Mouse (Mus musculus) hindbrain, embryonic 15.5 days (tissue): ENCODE measurements around the gene Cd164l2. TPM values are rescaled to one million over a fixed set of nuclear protein-coding genes. Genes with fewer than 3 reads are reported as not detected.

Source experiments
- ATAC-seq: fragments of 200-750 bp; cut with Nextera tagmentation; 2 replicates; pipeline ENCODE4 v1.8.0; 2017; ENCODE audit warnings: low read depth, moderate number of reproducible peaks, moderate TSS enrichment; ENCODE audit not compliant: low FRiP score
- H3K27ac ChIP-seq: fragments of 300-500 bp; sonication (generic); replicated peaks from 2 replicates; pipeline ENCODE4 v1.5.1; 2015; ENCODE audit warnings: mild to moderate bottlenecking, inconsistent platforms
- H3K27me3 ChIP-seq: fragments of 300-500 bp; sonication (generic); 2 replicates; pipeline ENCODE4 v1.6.1; 2015; ENCODE audit warnings: control low read depth, inconsistent platforms
- H3K36me3 ChIP-seq: fragments of 300-500 bp; sonication (generic); 2 replicates; pipeline ENCODE4 v1.6.1; 2015; ENCODE audit warnings: control low read depth, inconsistent platforms
- H3K4me1 ChIP-seq: fragments of 300-500 bp; sonication (generic); replicated peaks from 2 replicates; pipeline ENCODE4 v1.6.1; 2015; ENCODE audit warnings: control low read depth, inconsistent platforms
- H3K4me2 ChIP-seq: fragments of 300-500 bp; sonication (generic); 2 replicates; pipeline ENCODE4 v1.6.1; 2015; ENCODE audit warnings: moderate library complexity, mild to moderate bottlenecking, inconsistent platforms
- H3K4me3 ChIP-seq: fragments of 300-500 bp; sonication (generic); 2 replicates; pipeline ENCODE4 v1.5.1; 2015; ENCODE audit warnings: mild to moderate bottlenecking, inconsistent platforms
- H3K9ac ChIP-seq: fragments of 300-500 bp; sonication (generic); 2 replicates; pipeline ENCODE4 v1.6.1; 2015; ENCODE audit warnings: inconsistent platforms
- H3K9me3 ChIP-seq: fragments of 300-500 bp; sonication (generic); 2 replicates; pipeline ENCODE4 v1.6.1; 2016; ENCODE audit warnings: control low read depth, inconsistent platforms
- WGBS: fragments of 180-500 bp; shearing (Covaris S2); methylation state at CpG from one replicate; pipeline ENCODE4 v1.1.7; 2015; 5-methylcytosine and 5-hydroxymethylcytosine counted together
- polyA plus RNA-seq: library from polyadenylated mRNA; unstranded; fragments of >200 nt; fragmentation: Nextera tagmentation; extraction: Ambion mirVana; gene quantifications from 2 replicates; pipeline ENCODE4 v1.2.1, GENCODE M21; 2015

The Cd164l2 gene
- polyA plus RNA-seq, 1 experiment from 2014 or later, result 4.5 TPM

DNA sequence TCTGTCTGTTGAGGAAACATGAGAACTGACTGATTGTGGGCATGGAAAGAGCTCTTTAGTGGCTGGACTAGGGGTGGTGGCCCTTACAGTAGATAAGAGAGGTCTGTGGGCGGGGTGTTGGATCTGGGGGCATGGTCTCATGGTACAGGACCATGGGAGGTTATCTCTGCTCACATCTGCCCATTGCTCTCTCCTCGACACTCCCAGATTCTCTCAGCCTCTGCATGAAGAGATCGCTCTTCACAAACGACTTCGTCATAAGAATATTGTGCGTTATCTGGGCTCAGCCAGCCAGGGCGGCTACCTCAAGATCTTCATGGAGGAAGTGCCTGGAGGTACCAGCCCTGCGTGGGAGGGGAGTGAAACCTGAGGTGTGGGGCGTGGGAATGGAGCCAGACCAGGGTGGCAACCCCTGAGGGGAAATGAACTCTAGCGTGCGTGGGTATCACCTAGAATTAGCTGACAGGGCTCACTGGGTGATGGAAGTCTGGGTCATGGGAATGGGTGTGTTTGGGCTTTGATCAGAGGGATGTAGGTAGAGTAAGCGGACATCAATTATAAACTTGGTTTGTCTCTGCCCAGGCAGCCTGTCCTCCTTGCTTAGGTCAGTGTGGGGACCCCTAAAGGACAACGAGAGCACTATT lies 36.0 kb downstream of the Cd164l2 start:
- H3K27me3 ChIP-seq, result peaks cover 79% of the 10 kb centered on the region
- WGBS, result 84% methylated on average over 13 of the region's 13 CpGs
- no peak overlapping the region for H3K4me2 ChIP-seq
- peaks cover 8% of the 10 kb centered on the region for H3K4me1 ChIP-seq
- no peak overlapping the region for H3K27ac ChIP-seq
- no peaks in the 10 kb centered on the region for H3K9me3 ChIP-seq
- ATAC-seq, result no peak
- H3K36me3 ChIP-seq, result no peaks in the 10 kb centered on the region
- no peak overlapping the region for H3K4me3 ChIP-seq
- no peak overlapping the region for H3K9ac ChIP-seq

GRCm38 (mm10) chr4:133250609-133251008 lies 38.7 kb downstream of the Cd164l2 start:
- Histone ChIP-seq H3K9me3 (no peaks in the 10 kb centered on the region), H3K27me3 (peaks cover 64% of the 10 kb centered on the region), H3K4me3 (peak overlapping the region; percentile 29), H3K9ac (no peak overlapping the region), H3K27ac (no peak overlapping the region), H3K4me1 (peaks cover 8% of the 10 kb centered on the region), H3K36me3 (no peaks in the 10 kb centered on the region), H3K4me2 (peak overlapping the region; percentile 49)
- ATAC-seq, result no peak
- WGBS, result 4% methylated on average over 22 of the region's 22 CpGs

- Histone ChIP-seq H3K9me3 (no peaks in the 10 kb centered on the region), H3K27ac (no peak overlapping the region), H3K27me3 (peaks cover 65% of the 10 kb centered on the region), H3K4me1 (peaks cover 8% of the 10 kb centered on the region), H3K4me2 (peak overlapping the region; percentile 49), H3K4me3 (peak overlapping the region; percentile 29), H3K9ac (no peak overlapping the region), H3K36me3 (no peaks in the 10 kb centered on the region)
- 3% methylated on average over 31 of the region's 31 CpGs for WGBS
- no peak for ATAC-seq
Observed at GRCm38 (mm10) chr4:133251214-133251613, 39.3 kb downstream of the Cd164l2 start.

DNA sequence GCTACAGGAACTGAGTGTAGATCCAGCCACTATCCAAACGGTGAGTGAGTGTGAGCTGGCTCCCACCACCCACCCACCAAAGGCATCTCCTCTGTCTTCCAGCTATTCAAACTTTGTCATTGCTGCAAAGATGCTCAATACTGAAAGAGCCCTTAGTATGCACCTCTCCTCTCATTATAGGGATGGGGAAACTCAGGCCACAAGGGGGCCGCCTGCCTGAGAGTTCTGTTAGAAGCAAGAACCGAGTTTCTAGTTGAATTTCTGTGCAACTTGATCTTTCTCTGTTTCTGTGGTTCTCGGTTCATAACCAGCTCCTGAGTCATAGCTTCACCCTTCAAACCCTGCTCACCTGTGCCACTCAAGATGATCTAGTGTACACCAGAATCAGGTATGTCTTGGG lies 40.2 kb downstream of the Cd164l2 start:
- Histone ChIP-seq H3K27me3 (peaks cover 62% of the 10 kb centered on the region), H3K9me3 (no peaks in the 10 kb centered on the region), H3K4me3 (no peak overlapping the region), H3K9ac (no peak overlapping the region), H3K4me2 (no peak overlapping the region), H3K4me1 (peaks cover 8% of the 10 kb centered on the region), H3K27ac (no peak overlapping the region), H3K36me3 (no peaks in the 10 kb centered on the region)
- WGBS, result 46% methylated on average over 4 of the region's 4 CpGs
- no peak for ATAC-seq

GRCm38 (mm10) chr4:133253412-133253811 lies 41.5 kb downstream of the Cd164l2 start:
- no peak overlapping the region for H3K4me2 ChIP-seq
- no peak overlapping the region for H3K27ac ChIP-seq
- no peak for ATAC-seq
- H3K9me3 ChIP-seq, result no peaks in the 10 kb centered on the region
- 75% methylated on average over 12 of the region's 12 CpGs for WGBS
- H3K4me3 ChIP-seq, result no peak overlapping the region
- peaks cover 8% of the 10 kb centered on the region for H3K4me1 ChIP-seq
- no peaks in the 10 kb centered on the region for H3K36me3 ChIP-seq
- H3K9ac ChIP-seq, result no peak overlapping the region
- H3K27me3 ChIP-seq, result peaks cover 54% of the 10 kb centered on the region

- ATAC-seq, result no peak
- Histone ChIP-seq H3K27me3 (peaks cover 40% of the 10 kb centered on the region), H3K4me3 (no peak overlapping the region)
Observed at GRCm38 (mm10) chr4:133255392-133255791, 43.5 kb downstream of the Cd164l2 start.

GRCm38 (mm10) chr4:133256820-133257219 lies 44.9 kb downstream of the Cd164l2 start:
- Histone ChIP-seq H3K9ac (no peak overlapping the region), H3K27me3 (peaks cover 27% of the 10 kb centered on the region), H3K36me3 (no peaks in the 10 kb centered on the region), H3K27ac (no peak overlapping the region), H3K4me3 (no peak overlapping the region), H3K4me1 (no peaks in the 10 kb centered on the region; the same call in 1 of the 2 replicates), H3K9me3 (no peaks in the 10 kb centered on the region), H3K4me2 (0 out of 2 replicates have a peak overlapping the region, but pooled peaks have one; percentile 4)
- 22% methylated on average over 21 of the region's 24 CpGs for WGBS
- ATAC-seq, result no peak

More at GRCm38 (mm10) chr4:133255392-133255791, 43.5 kb downstream of the Cd164l2 start:
- Histone ChIP-seq H3K27ac (no peak overlapping the region), H3K9me3 (no peaks in the 10 kb centered on the region), H3K4me1 (peaks cover 8% of the 10 kb centered on the region), H3K36me3 (no peaks in the 10 kb centered on the region), H3K9ac (no peak overlapping the region), H3K4me2 (no peak overlapping the region)
- WGBS, result 72% methylated on average over 6 of the region's 6 CpGs

GRCm38 (mm10) chr4:133257230-133257629 lies 45.3 kb downstream of the Cd164l2 start:
- no peaks in the 10 kb centered on the region for H3K9me3 ChIP-seq
- H3K9ac ChIP-seq, result no peak overlapping the region
- peaks cover 23% of the 10 kb centered on the region for H3K27me3 ChIP-seq
- no peak for ATAC-seq
- no peak overlapping the region for H3K4me3 ChIP-seq
- no peaks in the 10 kb centered on the region for H3K36me3 ChIP-seq
- 43% methylated on average over 12 of the region's 12 CpGs for WGBS
- no peaks in the 10 kb centered on the region; the same call in 1 of the 2 replicates for H3K4me1 ChIP-seq
- H3K27ac ChIP-seq, result no peak overlapping the region
- no peak overlapping the region for H3K4me2 ChIP-seq

DNA sequence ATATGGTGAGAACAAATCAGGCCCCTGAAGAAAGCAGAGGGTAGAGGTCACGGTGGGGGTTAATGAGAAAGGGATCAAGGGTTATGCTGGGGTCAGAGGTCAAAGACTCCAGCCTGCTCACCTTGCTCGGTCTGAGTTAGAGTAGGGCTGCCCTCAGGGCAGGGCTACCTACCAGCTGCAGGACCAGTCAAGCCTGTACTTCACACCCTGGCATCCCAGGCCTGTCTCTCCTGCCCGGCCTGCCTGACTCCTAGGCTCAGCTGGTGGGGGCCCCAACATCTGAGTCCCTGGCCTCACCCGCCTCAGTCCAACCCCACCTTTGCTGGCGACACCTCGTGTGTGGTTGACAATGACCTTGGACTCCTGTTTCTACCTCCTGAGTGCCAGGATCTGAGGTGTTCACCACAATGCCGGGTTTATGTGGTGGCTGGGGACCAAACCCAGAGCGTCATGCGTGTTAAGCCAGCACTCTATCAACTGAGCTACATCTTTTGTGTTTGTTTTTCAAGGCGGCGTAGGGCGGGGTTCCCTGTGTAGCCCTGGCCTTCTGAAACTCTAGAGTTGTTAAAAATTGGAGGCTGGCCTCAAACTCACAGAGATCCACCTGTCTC lies 46.0 kb downstream of the Cd164l2 start:
- peaks cover 17% of the 10 kb centered on the region; the same call in 1 of the 2 replicates for H3K27me3 ChIP-seq
- H3K27ac ChIP-seq, result no peak overlapping the region
- H3K9me3 ChIP-seq, result no peaks in the 10 kb centered on the region
- no peak overlapping the region for H3K4me2 ChIP-seq
- no peaks in the 10 kb centered on the region; the same call in 1 of the 2 replicates for H3K4me1 ChIP-seq
- 81% methylated on average over 12 of the region's 12 CpGs for WGBS
- no peaks in the 10 kb centered on the region for H3K36me3 ChIP-seq
- no peak overlapping the region for H3K4me3 ChIP-seq
- H3K9ac ChIP-seq, result no peak overlapping the region
- no peak for ATAC-seq

DNA sequence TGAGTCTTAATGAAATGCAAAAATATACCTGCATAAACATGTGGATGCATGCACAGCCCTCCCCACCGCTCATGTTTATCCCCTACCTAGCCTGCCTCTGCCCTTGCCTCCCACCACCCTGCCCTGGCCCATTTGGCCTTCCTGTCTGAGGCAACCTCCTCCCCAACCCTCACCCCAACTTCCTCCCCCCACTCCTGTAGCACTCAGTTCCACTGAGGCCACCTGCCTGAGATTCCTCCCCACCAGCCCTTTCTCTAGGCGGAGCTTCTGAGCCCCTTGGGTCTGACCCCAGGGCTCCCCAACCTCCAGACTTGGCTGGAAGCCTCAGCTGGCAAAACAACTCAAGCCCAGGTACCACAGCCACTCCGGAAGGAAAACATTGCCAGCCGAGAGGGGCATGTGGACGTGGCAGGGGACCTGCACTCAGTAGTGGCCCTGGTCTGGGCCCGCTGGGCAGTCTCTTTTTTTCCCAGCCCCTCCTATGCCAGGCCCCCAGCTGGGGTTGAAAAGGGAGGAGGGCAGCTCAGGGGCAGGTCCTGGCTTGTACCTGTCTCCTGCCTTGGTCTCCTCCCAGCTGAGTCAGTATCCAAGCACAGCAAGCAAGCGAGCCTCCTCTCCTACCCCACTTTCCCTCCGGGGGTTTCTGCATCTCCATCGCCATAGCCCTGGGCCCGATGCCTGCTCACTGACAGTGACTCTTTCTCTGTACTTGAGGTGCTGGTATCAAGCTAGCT lies 49.9 kb downstream of the Cd164l2 start:
- Histone ChIP-seq H3K4me3 (no peak overlapping the region), H3K27ac (no peak overlapping the region), H3K4me2 (no peak overlapping the region), H3K4me1 (no peaks in the 10 kb centered on the region; the same call in 1 of the 2 replicates), H3K9ac (no peak overlapping the region), H3K36me3 (peaks cover 30% of the 10 kb centered on the region), H3K27me3 (peaks cover 5% of the 10 kb centered on the region; the same call in 1 of the 2 replicates), H3K9me3 (no peaks in the 10 kb centered on the region)
- WGBS, result 52% methylated on average over 10 of the region's 10 CpGs
- no peak; the same call in 1 of the 2 replicates for ATAC-seq

GRCm38 (mm10) chr4:133262375-133262765 lies 50.4 kb downstream of the Cd164l2 start:
- no peak overlapping the region for H3K27ac ChIP-seq
- no peak overlapping the region for H3K4me2 ChIP-seq
- 72% methylated on average over 7 of the region's 7 CpGs for WGBS
- 0 out of 2 replicates have a peak, but pooled peaks cover 2% of the 10 kb centered on the region for H3K27me3 ChIP-seq
- no peak for ATAC-seq
- peaks cover 34% of the 10 kb centered on the region for H3K36me3 ChIP-seq
- H3K9me3 ChIP-seq, result no peaks in the 10 kb centered on the region
- H3K4me1 ChIP-seq, result no peaks in the 10 kb centered on the region
- H3K9ac ChIP-seq, result no peak overlapping the region
- no peak overlapping the region for H3K4me3 ChIP-seq

DNA sequence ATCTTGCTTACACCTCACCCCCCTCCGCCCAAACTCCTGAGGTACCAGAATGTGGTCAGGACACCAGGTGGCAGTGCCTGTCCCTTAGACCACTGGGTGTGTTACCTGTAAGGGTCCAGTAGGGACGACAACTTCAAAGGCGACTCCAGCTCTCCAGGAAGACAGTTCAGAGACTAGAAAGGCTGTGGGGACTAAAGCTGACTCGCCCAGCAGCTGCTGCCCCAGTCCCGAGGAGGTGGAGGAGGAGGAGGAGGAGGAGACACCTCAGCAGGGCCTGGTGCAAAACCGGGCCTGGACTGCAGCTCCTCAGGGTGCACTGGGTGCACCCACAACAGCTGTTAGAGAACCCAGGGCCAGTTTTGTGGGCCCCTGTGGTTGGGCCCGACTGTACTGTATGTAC lies 51.0 kb downstream of the Cd164l2 start, which contains the start of gene Sytl1:
Gene Sytl1, minus strand, starts transcription at position 232 of the 400 bp plus-strand sequence.
- Histone ChIP-seq H3K27ac (no peak within 1 kb of the TSS), H3K4me3 (no peak within 1 kb of the TSS), H3K27me3 (no peaks in the 10 kb centered on the region), H3K9me3 (no peaks in the 10 kb centered on the region), H3K4me2 (no peak within 1 kb of the TSS), H3K4me1 (no peaks in the 10 kb centered on the region), H3K9ac (no peak within 1 kb of the TSS), H3K36me3 (peaks cover 39% of the 10 kb centered on the region)
- 38% methylated on average over 7 of the region's 7 CpGs for WGBS
- no peak for ATAC-seq
